Mouse (Mus musculus): ENCODE results near the gene Lcmt2. TPM values are rescaled to one million over a fixed set of nuclear protein-coding genes. Genes with fewer than 3 reads are reported as not detected.
A peak's percentile ranks its signal among the peaks of the same experiment; 100 is the strongest.

Gene Lcmt2
- polyA plus RNA-seq, 1 experiment from 2014 or later, result 18.1 TPM

DNA sequence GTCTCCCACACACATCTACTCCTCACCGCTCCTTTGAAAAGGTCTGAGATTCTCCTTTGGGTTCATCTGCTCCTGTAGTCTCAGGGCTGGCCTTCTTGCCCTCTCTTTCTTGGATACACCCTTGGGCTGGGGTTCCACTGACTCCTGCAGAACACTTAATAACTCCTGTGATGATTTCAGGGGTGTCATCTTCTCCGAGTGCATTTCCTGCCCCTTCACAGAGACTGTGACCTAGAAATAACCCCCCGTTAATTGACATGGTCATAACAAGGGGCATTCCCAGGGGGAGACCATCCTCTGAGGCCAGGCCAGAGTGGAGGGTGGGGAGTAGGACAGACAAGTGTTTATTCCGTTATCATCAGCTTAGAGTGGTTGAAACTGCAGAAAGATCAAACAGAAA is 28.7 kb upstream of the Lcmt2 start:
- 55% methylated on average over 4 of the region's 4 CpGs for WGBS
- Histone ChIP-seq H3K36me3 (ENCODE audit: control insufficient read depth, insufficient read depth, low read length) (peaks cover 12% of the 10 kb centered on the region), H3K27ac (ENCODE audit: low read depth, low read length) (no peak overlapping the region), H3K27me3 (replicated peaks; ENCODE audit: control insufficient read depth, insufficient read depth, low read length) (no peaks in the 10 kb centered on the region), H3K9me3 (ENCODE audit: control insufficient read depth, low read length) (no peaks in the 10 kb centered on the region), H3K4me3 (ENCODE audit: low read length) (peak overlapping the region; percentile 67), H3K4me1 (ENCODE audit: control insufficient read depth, insufficient read depth, low read depth, low read length) (peaks cover 22% of the 10 kb centered on the region), H3K4me2 (ENCODE audit: low read length) (peak overlapping the region; percentile 91), H3K9ac (ENCODE audit: low read depth, low read length) (peak overlapping the region; percentile 33; the same call in 1 of the 2 replicates)
- no peak for ATAC-seq

GRCm38 (mm10) chr2:121153100-121153499 is 12.6 kb upstream of the Lcmt2 start:
- Histone ChIP-seq H3K36me3 (ENCODE audit: control insufficient read depth, insufficient read depth, low read length) (peaks cover 11% of the 10 kb centered on the region), H3K9ac (ENCODE audit: low read depth, low read length) (no peak overlapping the region), H3K4me2 (ENCODE audit: low read length) (no peak overlapping the region)

DNA sequence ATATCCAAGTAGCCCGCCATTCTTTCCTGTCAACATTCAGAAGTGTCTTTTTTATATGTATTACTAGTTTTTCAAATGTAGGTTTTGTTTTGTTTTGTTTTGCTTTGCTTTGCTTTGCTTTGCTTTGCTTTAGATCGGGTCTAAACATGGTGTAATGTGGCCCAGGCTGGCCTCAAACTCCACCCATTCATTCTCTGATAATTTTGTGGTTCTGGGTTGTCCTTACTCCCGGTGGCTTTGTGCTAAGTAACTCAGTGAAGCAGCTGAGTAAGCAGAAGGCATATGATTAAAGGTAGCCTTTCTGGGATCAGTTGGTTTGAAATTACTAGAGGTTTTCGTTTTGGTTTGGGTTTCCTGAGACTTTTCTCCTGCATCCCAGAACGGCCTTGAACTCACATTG is 9.2 kb upstream of the Lcmt2 start:
- 89% methylated on average over 5 of the region's 5 CpGs for WGBS
- no peak overlapping the region for H3K4me2 ChIP-seq (ENCODE audit: low read length)
- ATAC-seq, result no peak
- H3K4me1 ChIP-seq (ENCODE audit: control insufficient read depth, insufficient read depth, low read depth, low read length), result no peaks in the 10 kb centered on the region
- H3K27ac ChIP-seq (ENCODE audit: low read depth, low read length), result no peak overlapping the region
- no peak overlapping the region for H3K9ac ChIP-seq (ENCODE audit: low read depth, low read length)
- H3K9me3 ChIP-seq (ENCODE audit: control insufficient read depth, low read length), result no peaks in the 10 kb centered on the region
- H3K27me3 ChIP-seq (replicated peaks; ENCODE audit: control insufficient read depth, insufficient read depth, low read length), result no peaks in the 10 kb centered on the region
- peaks cover 11% of the 10 kb centered on the region for H3K36me3 ChIP-seq (ENCODE audit: control insufficient read depth, insufficient read depth, low read length)
- no peak overlapping the region for H3K4me3 ChIP-seq (ENCODE audit: low read length)

More at GRCm38 (mm10) chr2:121153100-121153499, 12.6 kb upstream of the Lcmt2 start:
- no peaks in the 10 kb centered on the region for H3K27me3 ChIP-seq (replicated peaks; ENCODE audit: control insufficient read depth, insufficient read depth, low read length)
- WGBS, result 85% methylated on average over 3 of the region's 3 CpGs
- no peak overlapping the region for H3K4me3 ChIP-seq (ENCODE audit: low read length)
- no peak for ATAC-seq
- H3K9me3 ChIP-seq (ENCODE audit: control insufficient read depth, low read length), result no peaks in the 10 kb centered on the region
- no peak overlapping the region for H3K27ac ChIP-seq (ENCODE audit: low read depth, low read length)
- no peaks in the 10 kb centered on the region for H3K4me1 ChIP-seq (ENCODE audit: control insufficient read depth, insufficient read depth, low read depth, low read length)

DNA sequence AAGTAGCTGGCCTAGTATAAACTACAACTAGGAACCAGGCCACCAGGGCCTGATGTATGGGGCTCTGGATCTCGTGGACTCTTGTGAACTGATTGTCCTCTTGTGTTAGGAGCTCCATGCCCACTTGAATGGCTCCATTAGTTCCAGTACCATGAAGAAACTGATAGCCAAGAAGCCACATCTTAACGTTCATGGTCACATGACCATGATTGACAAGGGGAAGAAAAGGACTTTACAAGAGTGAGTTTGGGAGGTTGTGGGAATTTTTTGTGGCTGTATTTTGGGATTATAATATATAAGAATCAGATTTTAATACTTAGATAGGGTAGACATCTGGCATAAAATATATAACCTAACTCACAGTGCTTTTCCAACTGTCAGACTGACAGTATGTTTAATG is 2.0 kb upstream of the Lcmt2 start:
- Histone ChIP-seq H3K27ac (ENCODE audit: low read depth, low read length) (no peak overlapping the region), H3K27me3 (replicated peaks; ENCODE audit: control insufficient read depth, insufficient read depth, low read length) (no peaks in the 10 kb centered on the region), H3K4me2 (ENCODE audit: low read length) (no peak overlapping the region), H3K4me1 (ENCODE audit: control insufficient read depth, insufficient read depth, low read depth, low read length) (peaks cover 23% of the 10 kb centered on the region), H3K9ac (ENCODE audit: low read depth, low read length) (no peak overlapping the region), H3K4me3 (ENCODE audit: low read length) (no peak overlapping the region), H3K36me3 (ENCODE audit: control insufficient read depth, insufficient read depth, low read length) (no peaks in the 10 kb centered on the region), H3K9me3 (ENCODE audit: control insufficient read depth, low read length) (no peaks in the 10 kb centered on the region)
- ATAC-seq, result no peak
- 40% methylated on average over 2 of the region's 2 CpGs for WGBS

- 72% methylated on average over 16 of the region's 16 CpGs for WGBS
Observed at GRCm38 (mm10) chr2:121141216-121142035, 973 bp upstream of the Lcmt2 start.

DNA sequence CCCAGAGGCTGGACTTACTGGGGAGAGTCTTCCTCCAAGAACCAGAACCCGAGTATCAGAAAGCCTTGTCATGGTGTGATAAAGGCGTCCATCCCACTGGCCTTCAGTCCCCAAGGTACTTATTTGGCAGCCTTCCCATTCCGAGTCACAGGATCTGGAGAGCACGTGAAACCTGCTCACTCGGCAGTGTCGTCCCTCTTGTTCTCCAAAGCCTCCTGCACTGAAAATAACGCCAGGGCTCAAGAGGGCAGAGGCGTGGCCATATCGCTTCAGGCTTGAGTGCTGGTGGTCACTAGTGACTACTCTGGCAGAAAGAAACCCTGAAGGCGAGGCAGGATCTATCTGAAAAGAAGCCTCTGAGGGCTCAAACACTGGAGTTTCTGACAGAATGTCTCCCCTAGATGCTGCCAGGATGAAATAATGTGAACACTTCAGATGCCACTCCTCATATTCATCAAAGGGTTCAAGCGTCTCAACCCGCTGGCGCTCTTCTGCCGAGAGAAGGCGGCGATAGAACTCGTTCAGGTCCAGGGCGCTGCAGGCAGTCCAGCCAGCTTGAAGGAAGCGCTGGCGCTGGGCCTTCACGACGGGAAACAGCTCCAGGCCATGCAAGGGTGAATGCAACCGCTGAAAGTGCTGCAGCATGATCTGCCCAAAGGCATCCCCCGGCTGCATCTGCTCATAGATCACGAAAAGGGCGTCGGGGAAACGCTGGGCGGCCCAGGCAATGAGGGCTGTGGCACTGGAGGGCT is 1.0 kb downstream of the Lcmt2 start:
- WGBS, result 38% methylated on average over 29 of the region's 29 CpGs
- ATAC-seq, result peak; percentile 32
- H3K9ac ChIP-seq (ENCODE audit: low read depth, low read length), result peak overlapping the region; percentile 73

More at GRCm38 (mm10) chr2:121141216-121142035, 973 bp upstream of the Lcmt2 start:
- Histone ChIP-seq H3K4me1 (ENCODE audit: control insufficient read depth, insufficient read depth, low read depth, low read length) (peaks cover 23% of the 10 kb centered on the region), H3K4me2 (ENCODE audit: low read length) (peak overlapping the region; percentile 86), H3K27me3 (replicated peaks; ENCODE audit: control insufficient read depth, insufficient read depth, low read length) (no peaks in the 10 kb centered on the region), H3K36me3 (ENCODE audit: control insufficient read depth, insufficient read depth, low read length) (no peaks in the 10 kb centered on the region), H3K27ac (ENCODE audit: low read depth, low read length) (peak overlapping the region; percentile 99), H3K9ac (ENCODE audit: low read depth, low read length) (peak overlapping the region; percentile 73), H3K4me3 (ENCODE audit: low read length) (peak overlapping the region; percentile 61), H3K9me3 (ENCODE audit: control insufficient read depth, low read length) (no peaks in the 10 kb centered on the region)
- no peak for ATAC-seq

DNA sequence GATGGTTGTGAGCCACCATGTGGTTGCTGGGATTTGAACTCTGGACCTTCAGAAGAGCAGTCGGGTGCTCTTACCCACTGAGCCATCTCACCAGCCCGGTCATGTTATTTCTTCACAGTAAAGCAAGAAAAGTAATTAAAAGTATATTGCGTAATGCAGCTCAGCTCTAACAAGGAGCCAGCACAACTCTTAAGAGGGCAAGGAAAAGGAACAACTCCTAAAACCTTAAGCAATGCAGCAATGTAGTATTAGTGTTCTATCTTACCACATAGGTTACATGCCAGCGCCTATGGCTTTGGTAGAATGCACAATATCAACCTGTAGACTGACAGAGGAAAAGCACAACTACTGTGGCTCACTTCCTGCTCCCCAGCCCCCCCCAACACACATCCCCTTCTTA is 3.1 kb downstream of the Lcmt2 start:
- WGBS, result 99% methylated on average over 4 of the region's 4 CpGs

More for the DNA sequence above, 1.0 kb downstream of the Lcmt2 start:
- Histone ChIP-seq H3K27ac (ENCODE audit: low read depth, low read length) (peak overlapping the region; percentile 99), H3K36me3 (ENCODE audit: control insufficient read depth, insufficient read depth, low read length) (no peaks in the 10 kb centered on the region), H3K4me1 (ENCODE audit: control insufficient read depth, insufficient read depth, low read depth, low read length) (peaks cover 23% of the 10 kb centered on the region), H3K9me3 (ENCODE audit: control insufficient read depth, low read length) (no peaks in the 10 kb centered on the region), H3K4me2 (ENCODE audit: low read length) (peak overlapping the region; percentile 86), H3K4me3 (ENCODE audit: low read length) (peak overlapping the region; percentile 61), H3K27me3 (replicated peaks; ENCODE audit: control insufficient read depth, insufficient read depth, low read length) (no peaks in the 10 kb centered on the region)

GRCm38 (mm10) chr2:121132822-121133221 is 7.6 kb downstream of the Lcmt2 start:
- Histone ChIP-seq H3K27ac (ENCODE audit: low read depth, low read length) (no peak overlapping the region), H3K4me1 (ENCODE audit: control insufficient read depth, insufficient read depth, low read depth, low read length) (no peaks in the 10 kb centered on the region; the same call in 1 of the 2 replicates), H3K9ac (ENCODE audit: low read depth, low read length) (no peak overlapping the region), H3K9me3 (ENCODE audit: control insufficient read depth, low read length) (no peaks in the 10 kb centered on the region), H3K36me3 (ENCODE audit: control insufficient read depth, insufficient read depth, low read length) (no peaks in the 10 kb centered on the region), H3K27me3 (replicated peaks; ENCODE audit: control insufficient read depth, insufficient read depth, low read length) (no peaks in the 10 kb centered on the region), H3K4me2 (ENCODE audit: low read length) (no peak overlapping the region), H3K4me3 (ENCODE audit: low read length) (no peak overlapping the region)
- no peak for ATAC-seq
- WGBS, result 75% methylated on average over 1 of the region's 1 CpGs

More for the DNA sequence above, 3.1 kb downstream of the Lcmt2 start:
- no peak overlapping the region for H3K4me2 ChIP-seq (ENCODE audit: low read length)
- H3K9ac ChIP-seq (ENCODE audit: low read depth, low read length), result no peak overlapping the region
- no peaks in the 10 kb centered on the region for H3K36me3 ChIP-seq (ENCODE audit: control insufficient read depth, insufficient read depth, low read length)
- H3K27me3 ChIP-seq (replicated peaks; ENCODE audit: control insufficient read depth, insufficient read depth, low read length), result no peaks in the 10 kb centered on the region
- H3K4me3 ChIP-seq (ENCODE audit: low read length), result no peak overlapping the region
- ATAC-seq, result no peak
- peaks cover 23% of the 10 kb centered on the region for H3K4me1 ChIP-seq (ENCODE audit: control insufficient read depth, insufficient read depth, low read depth, low read length)
- no peak overlapping the region for H3K27ac ChIP-seq (ENCODE audit: low read depth, low read length)
- H3K9me3 ChIP-seq (ENCODE audit: control insufficient read depth, low read length), result no peaks in the 10 kb centered on the region
